Mouse (Mus musculus) urinary bladder, postnatal 25 days (tissue): ENCODE data around the gene Slc24a2.
A peak's percentile ranks its signal among the peaks of the same experiment; 100 is the strongest.

Experiments
- DNase-seq: peaks from one replicate; pipeline ENCODE4 v3.0.0; 2022; ENCODE audit warnings: low spot score

The Slc24a2 gene

GRCm38 (mm10) chr4:87041412-87041997, 188.8 kb downstream of the Slc24a2 start:
- no peak for DNase-seq

GRCm38 (mm10) chr4:87037592-87037991, 192.7 kb downstream of the Slc24a2 start:
- DNase-seq = no peak

GRCm38 (mm10) chr4:87036507-87036906, 193.8 kb downstream of the Slc24a2 start:
- no peak for DNase-seq

- DNase-seq = no peak
These were observed 194.6 kb downstream of the Slc24a2 start for GRCm38 (mm10) chr4:87035701-87036100.

- DNase-seq = no peak
These were observed 197.6 kb downstream of the Slc24a2 start for GRCm38 (mm10) chr4:87032632-87033031.

GRCm38 (mm10) chr4:87031076-87031475, 199.2 kb downstream of the Slc24a2 start:
- no peak for DNase-seq

- no peak for DNase-seq
These were observed 203.7 kb downstream of the Slc24a2 start for GRCm38 (mm10) chr4:87026311-87027151.

- no peak for DNase-seq
These were observed 205.7 kb downstream of the Slc24a2 start for GRCm38 (mm10) chr4:87024556-87024955.

- DNase-seq = no peak
These were observed 208.7 kb downstream of the Slc24a2 start for GRCm38 (mm10) chr4:87021542-87021941.

- DNase-seq = no peak
These were observed 210.7 kb downstream of the Slc24a2 start for GRCm38 (mm10) chr4:87019486-87020105.

- no peak for DNase-seq
These were observed 211.9 kb downstream of the Slc24a2 start for GRCm38 (mm10) chr4:87018073-87018997.

GRCm38 (mm10) chr4:87017464-87017863, 212.8 kb downstream of the Slc24a2 start:
- no peak for DNase-seq

GRCm38 (mm10) chr4:87015746-87016145, 214.5 kb downstream of the Slc24a2 start:
- no peak for DNase-seq

- DNase-seq = no peak
These were observed 216.3 kb downstream of the Slc24a2 start for GRCm38 (mm10) chr4:87013721-87014620.

- no peak for DNase-seq
These were observed 237.8 kb downstream of the Slc24a2 start for GRCm38 (mm10) chr4:86992470-86992869.

- DNase-seq = no peak
These were observed 241.0 kb downstream of the Slc24a2 start for GRCm38 (mm10) chr4:86989301-86989700.

- DNase-seq = no peak
These were observed 242.4 kb downstream of the Slc24a2 start for GRCm38 (mm10) chr4:86987846-86988245.

GRCm38 (mm10) chr4:86977272-86977671, 253.0 kb downstream of the Slc24a2 start:
- DNase-seq = no peak

- peak; percentile 37 for DNase-seq
These were observed 272.5 kb downstream of the Slc24a2 start for GRCm38 (mm10) chr4:86957576-86958411.

GRCm38 (mm10) chr4:86955448-86955847, 274.8 kb downstream of the Slc24a2 start:
- DNase-seq = no peak
